Mouse (Mus musculus): ENCODE results near the gene Rbm20.

Rbm20 gene

GRCm38 (mm10) chr19:53724053-53724452 lies 46.9 kb downstream of the Rbm20 start:
- DNase-seq, result no peak

- DNase-seq, result no peak
Observed at GRCm38 (mm10) chr19:53726340-53726739, 49.2 kb downstream of the Rbm20 start.

GRCm38 (mm10) chr19:53726755-53727154 lies 49.6 kb downstream of the Rbm20 start:
- no peak for DNase-seq

- no peak for DNase-seq
Observed at GRCm38 (mm10) chr19:53727277-53727676, 50.2 kb downstream of the Rbm20 start.

GRCm38 (mm10) chr19:53727886-53728669 lies 51.0 kb downstream of the Rbm20 start:
- no peak for DNase-seq

GRCm38 (mm10) chr19:53729919-53730318 lies 52.8 kb downstream of the Rbm20 start:
- DNase-seq, result no peak

GRCm38 (mm10) chr19:53731761-53732201 lies 54.7 kb downstream of the Rbm20 start:
- no peak for DNase-seq

- DNase-seq, result no peak
Observed at GRCm38 (mm10) chr19:53734845-53735244, 57.7 kb downstream of the Rbm20 start.

GRCm38 (mm10) chr19:53738701-53739131 lies 61.6 kb downstream of the Rbm20 start:
- DNase-seq, result no peak

- no peak for DNase-seq
Observed at GRCm38 (mm10) chr19:53739570-53740266, 62.6 kb downstream of the Rbm20 start.

GRCm38 (mm10) chr19:53740750-53741380 lies 63.8 kb downstream of the Rbm20 start:
- DNase-seq, result no peak

- no peak for DNase-seq
Observed at GRCm38 (mm10) chr19:53741902-53742301, 64.8 kb downstream of the Rbm20 start.

GRCm38 (mm10) chr19:53745354-53745753 lies 68.2 kb downstream of the Rbm20 start:
- DNase-seq, result no peak

- DNase-seq, result no peak
Observed at GRCm38 (mm10) chr19:53746116-53746515, 69.0 kb downstream of the Rbm20 start.

GRCm38 (mm10) chr19:53748236-53748775 lies 71.2 kb downstream of the Rbm20 start:
- no peak for DNase-seq

- DNase-seq, result no peak
Observed at GRCm38 (mm10) chr19:53749326-53749725, 72.2 kb downstream of the Rbm20 start.

- DNase-seq, result no peak
Observed at GRCm38 (mm10) chr19:53751420-53752185, 74.5 kb downstream of the Rbm20 start.

- no peak for DNase-seq
Observed at GRCm38 (mm10) chr19:53752993-53753392, 75.9 kb downstream of the Rbm20 start.

GRCm38 (mm10) chr19:53754421-53754830 lies 77.3 kb downstream of the Rbm20 start:
- DNase-seq, result no peak

GRCm38 (mm10) chr19:53755346-53755745 lies 78.2 kb downstream of the Rbm20 start:
- no peak for DNase-seq

- peak; percentile 58 for DNase-seq
Observed at GRCm38 (mm10) chr19:53757432-53758109, 80.5 kb downstream of the Rbm20 start.

- DNase-seq, result no peak
Observed at GRCm38 (mm10) chr19:53758881-53759418, 81.8 kb downstream of the Rbm20 start.
